Mouse (Mus musculus): ENCODE data around the gene Pam. TPM values are rescaled to one million over a fixed set of nuclear protein-coding genes. Genes with fewer than 3 reads are reported as not detected.
A peak's percentile ranks its signal among the peaks of the same experiment; 100 is the strongest.

Gene Pam
- polyA plus RNA-seq, 1 experiment: 54.7 TPM

- peak overlapping the region; percentile 57 for H3K27ac ChIP-seq (ENCODE audit: insufficient read depth, low read depth, low read length)
- no peaks in the 10 kb centered on the region for H3K36me3 ChIP-seq (ENCODE audit: control insufficient read depth, insufficient read depth, low read length)
- DNase-seq: no peak
- peak overlapping the region; percentile 95 for H3K4me3 ChIP-seq (ENCODE audit: insufficient read depth, low read depth, low read length)
- WGBS: 47% methylated on average over 9 of the region's 9 CpGs
- no peak for TF ChIP-seq POLR2A (IDR thresholded peaks at IDR 0.05; ENCODE audit: low read depth, low read length)
- TF ChIP-seq CTCF (conservative IDR thresholded peaks at IDR 0.05; ENCODE audit: insufficient read depth, insufficient read length, low read depth, low read length): no peak
- no peaks in the 10 kb centered on the region for H3K27me3 ChIP-seq (replicated peaks; ENCODE audit: control insufficient read depth, insufficient read depth, low read length)
- H3K4me1 ChIP-seq (ENCODE audit: control insufficient read depth, insufficient read depth, low read length): peaks cover 4% of the 10 kb centered on the region; the same call in 1 of the 2 replicates
Observed at GRCm38 (mm10) chr1:98095991-98096330, 515 bp upstream of the Pam start.

GRCm38 (mm10) chr1:98094811-98095245 lies 618 bp downstream of the Pam start:
- H3K4me1 ChIP-seq (ENCODE audit: control insufficient read depth, insufficient read depth, low read length): peaks cover 4% of the 10 kb centered on the region; the same call in 1 of the 2 replicates
- DNase-seq: peak; percentile 52
- peak overlapping the region; percentile 95 for H3K4me3 ChIP-seq (ENCODE audit: insufficient read depth, low read depth, low read length)
- no peaks in the 10 kb centered on the region for H3K36me3 ChIP-seq (ENCODE audit: control insufficient read depth, insufficient read depth, low read length)
- no peaks in the 10 kb centered on the region for H3K27me3 ChIP-seq (replicated peaks; ENCODE audit: control insufficient read depth, insufficient read depth, low read length)
- H3K27ac ChIP-seq (ENCODE audit: insufficient read depth, low read depth, low read length): peak overlapping the region; percentile 75
- under 1% methylated on average over 20 of the region's 20 CpGs for WGBS
- TF ChIP-seq CTCF (conservative IDR thresholded peaks at IDR 0.05; ENCODE audit: insufficient read depth, insufficient read length, low read depth, low read length): no peak
- TF ChIP-seq POLR2A (IDR thresholded peaks at IDR 0.05; ENCODE audit: low read depth, low read length): no peak

- no peak for DNase-seq
- Histone ChIP-seq H3K4me3 (ENCODE audit: insufficient read depth, low read depth, low read length) (no peak overlapping the region), H3K36me3 (ENCODE audit: control insufficient read depth, insufficient read depth, low read length) (no peaks in the 10 kb centered on the region), H3K27ac (ENCODE audit: insufficient read depth, low read depth, low read length) (no peak overlapping the region), H3K4me1 (ENCODE audit: control insufficient read depth, insufficient read depth, low read length) (peaks cover 1% of the 10 kb centered on the region; the same call in 1 of the 2 replicates), H3K27me3 (replicated peaks; ENCODE audit: control insufficient read depth, insufficient read depth, low read length) (no peaks in the 10 kb centered on the region)
- WGBS: 89% methylated on average over 5 of the region's 5 CpGs
- no peak for TF ChIP-seq CTCF (conservative IDR thresholded peaks at IDR 0.05; ENCODE audit: insufficient read depth, insufficient read length, low read depth, low read length)
- TF ChIP-seq POLR2A (IDR thresholded peaks at IDR 0.05; ENCODE audit: low read depth, low read length): no peak
Observed at GRCm38 (mm10) chr1:98089336-98089975, 6.0 kb downstream of the Pam start.

GRCm38 (mm10) chr1:98086456-98086855 lies 9.0 kb downstream of the Pam start:
- DNase-seq: no peak
- TF ChIP-seq POLR2A (IDR thresholded peaks at IDR 0.05; ENCODE audit: low read depth, low read length) (no peak), CTCF (conservative IDR thresholded peaks at IDR 0.05; ENCODE audit: insufficient read depth, insufficient read length, low read depth, low read length) (no peak)
- H3K27ac ChIP-seq (ENCODE audit: insufficient read depth, low read depth, low read length): no peak overlapping the region
- WGBS: 76% methylated on average over 3 of the region's 3 CpGs
- no peaks in the 10 kb centered on the region for H3K27me3 ChIP-seq (replicated peaks; ENCODE audit: control insufficient read depth, insufficient read depth, low read length)
- no peaks in the 10 kb centered on the region for H3K36me3 ChIP-seq (ENCODE audit: control insufficient read depth, insufficient read depth, low read length)
- no peak overlapping the region for H3K4me3 ChIP-seq (ENCODE audit: insufficient read depth, low read depth, low read length)
- no peaks in the 10 kb centered on the region for H3K4me1 ChIP-seq (ENCODE audit: control insufficient read depth, insufficient read depth, low read length)

- H3K27me3 ChIP-seq (replicated peaks; ENCODE audit: control insufficient read depth, insufficient read depth, low read length): no peaks in the 10 kb centered on the region
- H3K4me3 ChIP-seq (ENCODE audit: insufficient read depth, low read depth, low read length): no peak overlapping the region
- H3K27ac ChIP-seq (ENCODE audit: insufficient read depth, low read depth, low read length): no peak overlapping the region
- TF ChIP-seq CTCF (conservative IDR thresholded peaks at IDR 0.05; ENCODE audit: insufficient read depth, insufficient read length, low read depth, low read length) (no peak), POLR2A (IDR thresholded peaks at IDR 0.05; ENCODE audit: low read depth, low read length) (no peak)
- no peaks in the 10 kb centered on the region for H3K36me3 ChIP-seq (ENCODE audit: control insufficient read depth, insufficient read depth, low read length)
- no peaks in the 10 kb centered on the region for H3K4me1 ChIP-seq (ENCODE audit: control insufficient read depth, insufficient read depth, low read length)
- peak; percentile 11 for DNase-seq
- WGBS: 66% methylated on average over 13 of the region's 13 CpGs
Observed at GRCm38 (mm10) chr1:98084596-98085274, 10.7 kb downstream of the Pam start.

DNA sequence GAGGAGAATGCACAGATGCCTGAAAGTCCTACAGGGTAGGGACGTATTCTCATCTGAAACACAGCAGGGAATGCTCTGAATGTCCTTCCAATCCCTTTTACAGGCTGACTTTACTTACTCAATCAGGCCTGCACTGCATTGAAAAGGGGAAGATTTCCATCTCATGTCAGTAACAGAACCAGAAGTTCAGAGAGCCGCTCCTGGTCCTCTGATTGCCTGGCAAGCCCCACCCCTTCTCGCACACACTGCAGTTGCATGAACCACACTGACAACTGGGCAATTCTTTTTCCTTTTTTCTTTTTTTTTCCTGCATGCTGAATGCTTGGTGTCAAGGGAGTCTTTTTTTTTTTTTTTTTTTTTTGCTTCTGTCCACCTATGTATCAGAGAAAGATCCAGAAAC lies 11.9 kb downstream of the Pam start:
- Histone ChIP-seq H3K27ac (ENCODE audit: insufficient read depth, low read depth, low read length) (no peak overlapping the region), H3K27me3 (replicated peaks; ENCODE audit: control insufficient read depth, insufficient read depth, low read length) (no peaks in the 10 kb centered on the region), H3K36me3 (ENCODE audit: control insufficient read depth, insufficient read depth, low read length) (no peaks in the 10 kb centered on the region), H3K4me3 (ENCODE audit: insufficient read depth, low read depth, low read length) (no peak overlapping the region), H3K4me1 (ENCODE audit: control insufficient read depth, insufficient read depth, low read length) (no peaks in the 10 kb centered on the region)
- TF ChIP-seq CTCF (conservative IDR thresholded peaks at IDR 0.05; ENCODE audit: insufficient read depth, insufficient read length, low read depth, low read length) (no peak), POLR2A (IDR thresholded peaks at IDR 0.05; ENCODE audit: low read depth, low read length) (no peak)
- DNase-seq: no peak
- 82% methylated on average over 3 of the region's 3 CpGs for WGBS

DNA sequence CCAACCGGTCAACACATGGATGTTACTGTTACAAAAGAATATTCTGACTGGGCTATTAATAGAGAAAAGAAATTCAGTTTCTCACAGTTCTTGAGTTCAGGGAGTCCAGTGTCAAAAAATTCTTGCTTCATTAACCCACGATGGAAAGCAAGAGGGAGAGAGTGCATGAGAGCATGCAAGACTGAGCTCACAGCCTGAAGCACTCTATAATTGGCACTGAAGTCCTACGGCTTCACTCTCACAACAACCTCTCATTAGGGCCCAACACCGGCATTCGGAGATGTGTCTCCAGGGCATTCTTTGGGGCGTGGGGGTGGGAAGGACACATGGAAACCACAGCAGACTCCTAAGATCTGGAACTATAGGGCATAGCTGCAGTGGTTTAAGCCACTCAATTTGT lies 12.5 kb downstream of the Pam start:
- Histone ChIP-seq H3K4me3 (ENCODE audit: insufficient read depth, low read depth, low read length) (no peak overlapping the region), H3K27ac (ENCODE audit: insufficient read depth, low read depth, low read length) (no peak overlapping the region), H3K36me3 (ENCODE audit: control insufficient read depth, insufficient read depth, low read length) (no peaks in the 10 kb centered on the region), H3K27me3 (replicated peaks; ENCODE audit: control insufficient read depth, insufficient read depth, low read length) (no peaks in the 10 kb centered on the region), H3K4me1 (ENCODE audit: control insufficient read depth, insufficient read depth, low read length) (no peaks in the 10 kb centered on the region)
- 42% methylated on average over 6 of the region's 6 CpGs for WGBS
- TF ChIP-seq CTCF (conservative IDR thresholded peaks at IDR 0.05; ENCODE audit: insufficient read depth, insufficient read length, low read depth, low read length) (no peak), POLR2A (IDR thresholded peaks at IDR 0.05; ENCODE audit: low read depth, low read length) (no peak)
- no peak for DNase-seq

Measured in kidney, adult 2 months (tissue).